Mouse (Mus musculus): ENCODE data around the gene Gm12258.

- TF ChIP-seq CTCF (IDR thresholded peaks at IDR 0.05; ENCODE audit: low read depth, low read length), result no peak
- no peak for TF ChIP-seq POLR2A (IDR thresholded peaks at IDR 0.05; ENCODE audit: extremely low read depth, insufficient read depth, low read length)
Measured at GRCm38 (mm10) chr11:58870961-58871360, 24.0 kb downstream of the Gm12258 start.

All from liver, adult 2 months (tissue).